Mouse (Mus musculus) liver, embryonic 16.5 days (tissue): ENCODE measurements around the gene Atg7. TPM values are rescaled to one million over a fixed set of nuclear protein-coding genes. Genes with fewer than 3 reads are reported as not detected.
A peak's percentile ranks its signal among the peaks of the same experiment; 100 is the strongest.

ENCODE experiments used
- ATAC-seq: fragments of 200-750 bp; cut with Nextera tagmentation; 2 replicates; pipeline ENCODE4 v1.8.0; 2017; ENCODE audit warnings: low read depth, mild to moderate bottlenecking, moderate number of reproducible peaks, moderate library complexity
- H3K27ac ChIP-seq: fragments of 300-500 bp; sonication (generic); 2 replicates; pipeline ENCODE4 v1.5.1; 2014; ENCODE audit warnings: mild to moderate bottlenecking, low read length
- H3K27me3 ChIP-seq: fragments of 300-500 bp; sonication (generic); 2 replicates; pipeline ENCODE4 v1.6.1; 2014; ENCODE audit warnings: low read depth, low read length, mixed read lengths; ENCODE audit not compliant: control insufficient read depth, insufficient read depth
- H3K36me3 ChIP-seq: fragments of 300-500 bp; sonication (generic); 2 replicates; pipeline ENCODE4 v1.6.1; 2014; ENCODE audit warnings: mild to moderate bottlenecking; ENCODE audit not compliant: control insufficient read depth, insufficient read depth
- H3K4me1 ChIP-seq: fragments of 300-500 bp; sonication (generic); 2 replicates; pipeline ENCODE4 v1.6.1; 2014; ENCODE audit warnings: low read depth, low read length, mixed read lengths; ENCODE audit not compliant: control insufficient read depth
- H3K4me2 ChIP-seq: fragments of 300-500 bp; sonication (generic); 2 replicates; pipeline ENCODE4 v1.6.1; 2014; ENCODE audit warnings: low read depth, low read length, mixed read lengths
- H3K4me3 ChIP-seq: fragments of 300-500 bp; sonication (generic); 2 replicates; pipeline ENCODE4 v1.5.1; 2014; ENCODE audit warnings: low read depth, mild to moderate bottlenecking, low read length
- H3K9ac ChIP-seq: fragments of 300-500 bp; sonication (generic); 2 replicates; pipeline ENCODE4 v1.6.1; 2014; ENCODE audit warnings: low read depth, low read length
- H3K9me3 ChIP-seq: fragments of 300-500 bp; sonication (generic); replicated peaks from 2 replicates; pipeline ENCODE4 v1.6.1; 2016; ENCODE audit warnings: low read length; ENCODE audit not compliant: control insufficient read depth
- WGBS: fragments of 180-500 bp; shearing (Covaris S2); extraction: QIAGEN DNeasy Blood & Tissue Kit; methylation state at CpG from one replicate; pipeline ENCODE4 v1.1.7; 2014; ENCODE audit not compliant: insufficient replicate concordance; 5-methylcytosine and 5-hydroxymethylcytosine counted together
- polyA plus RNA-seq: library from polyadenylated mRNA; unstranded; fragments of >200 nt; fragmentation: Nextera tagmentation; extraction: Ambion mirVana; gene quantifications from 2 replicates; pipeline ENCODE4 v1.2.1, GENCODE M21; 2015

Atg7 gene
- polyA plus RNA-seq, 1 experiment from 2014 or later = 13.2 TPM

DNA sequence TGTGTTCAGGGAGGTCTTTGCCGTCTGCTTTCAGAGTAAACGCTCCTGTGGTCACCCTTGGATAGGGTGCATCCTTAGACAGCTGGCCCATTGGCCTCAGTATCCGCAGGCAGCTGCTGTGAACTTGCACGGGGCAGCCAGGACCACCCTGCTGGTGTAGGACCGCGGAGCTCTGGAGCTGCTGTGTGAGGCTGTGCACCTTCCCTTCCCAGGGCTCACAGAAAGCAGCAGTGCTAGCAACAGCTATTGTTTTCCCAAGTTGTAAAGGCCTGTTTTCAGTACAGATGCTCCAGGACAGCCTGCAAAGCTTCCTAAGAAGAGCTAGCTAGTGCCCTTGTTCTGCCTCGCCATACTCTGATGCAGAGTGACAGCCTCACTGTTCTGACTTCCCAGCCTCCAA is 208.8 kb downstream of the Atg7 start:
- Histone ChIP-seq H3K36me3 (no peaks in the 10 kb centered on the region), H3K9me3 (no peaks in the 10 kb centered on the region), H3K9ac (no peak overlapping the region), H3K4me1 (no peaks in the 10 kb centered on the region; the same call in 1 of the 2 replicates), H3K27me3 (no peaks in the 10 kb centered on the region), H3K27ac (no peak overlapping the region), H3K4me2 (no peak overlapping the region), H3K4me3 (no peak overlapping the region)
- no peak for ATAC-seq
- WGBS = 61% methylated on average over 7 of the region's 7 CpGs

DNA sequence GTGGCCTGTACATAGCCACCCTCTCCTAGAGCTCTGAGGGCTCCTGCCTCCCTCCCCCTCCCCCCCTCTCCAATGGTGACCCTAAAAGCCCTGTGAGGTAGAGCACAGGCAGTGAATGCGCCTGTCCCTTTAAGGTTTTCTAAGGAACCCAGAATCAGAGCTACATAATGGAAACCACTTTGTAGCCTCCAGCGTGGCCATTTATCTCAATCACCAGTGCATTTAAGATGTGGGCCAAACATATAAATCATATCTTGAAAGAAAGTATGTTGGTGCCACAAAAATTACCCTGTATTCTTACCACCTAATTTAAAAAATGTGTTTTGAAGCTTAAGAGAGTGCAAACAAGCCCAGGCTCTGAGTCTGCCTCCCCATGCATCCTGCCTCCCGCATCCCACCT is 209.8 kb downstream of the Atg7 start:
- no peak overlapping the region for H3K4me3 ChIP-seq
- no peak overlapping the region for H3K27ac ChIP-seq
- H3K4me2 ChIP-seq = no peak overlapping the region
- no peak for ATAC-seq
- H3K27me3 ChIP-seq = no peaks in the 10 kb centered on the region
- no peaks in the 10 kb centered on the region for H3K36me3 ChIP-seq
- 70% methylated on average over 3 of the region's 3 CpGs for WGBS
- no peaks in the 10 kb centered on the region for H3K9me3 ChIP-seq
- no peaks in the 10 kb centered on the region; the same call in 1 of the 2 replicates for H3K4me1 ChIP-seq
- no peak overlapping the region for H3K9ac ChIP-seq

DNA sequence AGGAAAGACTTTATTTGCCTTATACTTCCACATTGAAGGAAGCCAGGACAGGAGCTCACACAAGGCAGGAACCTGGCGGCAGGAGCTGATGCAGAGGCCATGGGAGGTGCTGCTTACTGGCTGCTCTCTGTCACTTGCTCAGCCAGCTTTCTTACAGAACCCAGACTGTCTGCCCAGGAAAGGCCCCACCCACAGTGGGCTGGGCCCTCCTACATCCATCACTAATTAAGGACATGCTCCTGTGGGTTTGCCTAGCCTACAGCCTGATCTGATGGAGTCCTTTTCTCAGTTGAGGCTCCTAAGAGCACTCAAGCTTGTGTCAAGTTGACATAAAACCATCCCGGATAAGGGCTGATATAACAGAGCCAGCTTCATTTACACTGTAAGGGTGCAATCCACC is 211.5 kb downstream of the Atg7 start:
- Histone ChIP-seq H3K4me2 (no peak overlapping the region), H3K27me3 (no peaks in the 10 kb centered on the region), H3K9me3 (no peaks in the 10 kb centered on the region), H3K4me3 (no peak overlapping the region), H3K36me3 (no peaks in the 10 kb centered on the region), H3K9ac (no peak overlapping the region), H3K27ac (no peak overlapping the region), H3K4me1 (no peaks in the 10 kb centered on the region)
- 53% methylated on average over 2 of the region's 2 CpGs for WGBS
- no peak for ATAC-seq

DNA sequence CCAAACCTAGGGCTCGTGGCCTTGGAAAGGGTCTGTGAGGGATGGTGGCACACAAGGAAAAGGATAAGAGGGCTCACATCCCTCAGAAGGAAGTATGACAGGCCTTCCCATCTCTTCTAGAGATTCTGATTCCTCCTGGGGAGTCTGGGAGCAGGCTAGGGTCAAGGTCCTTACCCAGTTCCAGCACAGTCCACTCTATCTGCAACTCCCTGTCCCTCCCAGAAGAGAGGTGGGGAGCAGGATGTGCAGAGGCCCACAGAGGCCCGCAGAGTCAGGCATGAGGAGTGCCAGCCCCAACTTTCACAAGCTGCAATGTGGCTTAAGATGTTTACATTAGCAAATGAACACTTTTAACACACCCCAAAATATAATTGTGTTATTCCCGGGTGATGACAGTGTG is 212.7 kb downstream of the Atg7 start:
- no peak for ATAC-seq
- no peaks in the 10 kb centered on the region for H3K27me3 ChIP-seq
- H3K9me3 ChIP-seq = no peaks in the 10 kb centered on the region
- H3K4me3 ChIP-seq = no peak overlapping the region
- H3K4me2 ChIP-seq = no peak overlapping the region
- WGBS = 56% methylated on average over 3 of the region's 3 CpGs
- H3K27ac ChIP-seq = no peak overlapping the region
- H3K36me3 ChIP-seq = no peaks in the 10 kb centered on the region
- no peaks in the 10 kb centered on the region for H3K4me1 ChIP-seq
- no peak overlapping the region for H3K9ac ChIP-seq

DNA sequence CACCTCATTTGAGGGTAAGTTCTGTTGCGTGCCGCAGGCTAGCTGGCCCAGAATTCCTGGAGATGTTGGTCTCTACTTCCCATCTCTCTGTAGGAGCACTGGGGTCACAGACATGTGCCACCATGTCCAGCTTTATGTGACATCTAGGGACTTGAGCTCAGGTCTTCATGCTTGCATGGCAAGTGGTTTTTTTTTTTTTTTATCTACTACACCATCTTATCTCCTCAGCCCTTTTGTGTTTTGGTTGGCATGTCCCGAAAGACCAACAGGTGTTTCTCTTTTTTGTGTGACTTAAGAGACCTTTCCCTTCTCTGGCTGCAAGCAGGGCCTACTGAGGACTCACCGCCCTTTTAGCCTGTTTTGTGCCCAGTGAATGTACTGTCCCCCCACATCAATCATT is 213.6 kb downstream of the Atg7 start:
- ATAC-seq = no peak
- Histone ChIP-seq H3K4me3 (no peak overlapping the region), H3K27me3 (no peaks in the 10 kb centered on the region), H3K9ac (no peak overlapping the region), H3K36me3 (no peaks in the 10 kb centered on the region), H3K9me3 (no peaks in the 10 kb centered on the region), H3K4me2 (no peak overlapping the region), H3K4me1 (no peaks in the 10 kb centered on the region), H3K27ac (no peak overlapping the region)
- WGBS = 64% methylated on average over 4 of the region's 4 CpGs

DNA sequence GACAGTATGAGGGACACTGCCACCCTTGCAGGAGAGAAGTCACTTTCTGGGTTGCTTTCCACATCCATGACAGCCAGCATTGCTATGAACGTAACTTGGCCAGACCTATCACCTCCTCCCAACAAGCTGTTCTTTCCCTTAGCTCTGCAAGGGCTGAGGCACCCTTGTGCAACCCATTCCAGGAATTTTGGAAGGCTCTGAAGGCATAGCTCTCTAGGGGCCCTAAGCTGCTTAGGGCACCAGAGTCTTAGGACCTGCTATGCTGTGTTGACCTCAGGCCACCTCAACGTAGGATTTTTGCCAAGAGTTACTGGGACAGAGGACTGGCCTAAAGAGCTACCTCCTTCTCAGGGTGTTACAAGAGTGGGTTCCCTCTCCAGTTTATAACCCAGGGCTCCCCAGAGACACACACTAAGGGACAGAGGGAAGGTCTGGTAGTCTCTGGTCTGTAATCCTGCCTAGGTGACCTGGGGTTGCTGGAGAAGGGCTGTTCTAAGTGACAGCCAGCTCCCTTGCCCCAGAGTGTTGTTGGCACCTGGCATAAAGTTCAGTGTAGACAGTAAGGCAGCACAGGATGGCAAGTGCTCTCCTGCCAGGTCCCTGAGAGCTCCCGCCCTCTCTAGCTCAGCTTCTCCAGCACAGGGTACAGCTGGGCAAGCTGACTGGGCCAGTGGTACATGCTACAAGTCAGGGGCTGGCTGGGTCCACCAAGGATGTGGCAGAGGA is 215.3 kb downstream of the Atg7 start:
- no peak overlapping the region for H3K9ac ChIP-seq

DNA sequence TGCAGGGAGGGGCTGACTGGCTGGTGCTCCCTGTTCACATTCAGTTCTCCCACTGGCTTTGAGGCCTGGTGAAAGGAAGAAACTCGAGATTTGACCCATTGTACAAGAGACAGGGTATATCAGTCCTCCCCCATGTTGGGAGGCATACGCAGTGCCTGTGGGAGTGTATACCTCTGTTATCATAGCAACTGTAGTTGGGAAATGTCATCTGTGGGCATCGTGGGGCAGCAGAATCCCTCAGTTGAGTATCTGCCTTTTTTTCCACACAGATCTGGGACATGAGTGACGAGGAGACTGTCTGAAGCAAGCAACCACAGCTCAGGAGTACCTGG is 215.8 kb downstream of the Atg7 start:
- ATAC-seq = no peak
- 57% methylated on average over 4 of the region's 4 CpGs for WGBS

More for the DNA sequence above, 215.3 kb downstream of the Atg7 start:
- WGBS = 70% methylated on average over 3 of the region's 3 CpGs
- Histone ChIP-seq H3K27me3 (no peaks in the 10 kb centered on the region), H3K4me2 (no peak overlapping the region), H3K27ac (no peak overlapping the region), H3K9me3 (no peaks in the 10 kb centered on the region), H3K4me3 (no peak overlapping the region), H3K36me3 (no peaks in the 10 kb centered on the region), H3K4me1 (no peaks in the 10 kb centered on the region)
- ATAC-seq = no peak

DNA sequence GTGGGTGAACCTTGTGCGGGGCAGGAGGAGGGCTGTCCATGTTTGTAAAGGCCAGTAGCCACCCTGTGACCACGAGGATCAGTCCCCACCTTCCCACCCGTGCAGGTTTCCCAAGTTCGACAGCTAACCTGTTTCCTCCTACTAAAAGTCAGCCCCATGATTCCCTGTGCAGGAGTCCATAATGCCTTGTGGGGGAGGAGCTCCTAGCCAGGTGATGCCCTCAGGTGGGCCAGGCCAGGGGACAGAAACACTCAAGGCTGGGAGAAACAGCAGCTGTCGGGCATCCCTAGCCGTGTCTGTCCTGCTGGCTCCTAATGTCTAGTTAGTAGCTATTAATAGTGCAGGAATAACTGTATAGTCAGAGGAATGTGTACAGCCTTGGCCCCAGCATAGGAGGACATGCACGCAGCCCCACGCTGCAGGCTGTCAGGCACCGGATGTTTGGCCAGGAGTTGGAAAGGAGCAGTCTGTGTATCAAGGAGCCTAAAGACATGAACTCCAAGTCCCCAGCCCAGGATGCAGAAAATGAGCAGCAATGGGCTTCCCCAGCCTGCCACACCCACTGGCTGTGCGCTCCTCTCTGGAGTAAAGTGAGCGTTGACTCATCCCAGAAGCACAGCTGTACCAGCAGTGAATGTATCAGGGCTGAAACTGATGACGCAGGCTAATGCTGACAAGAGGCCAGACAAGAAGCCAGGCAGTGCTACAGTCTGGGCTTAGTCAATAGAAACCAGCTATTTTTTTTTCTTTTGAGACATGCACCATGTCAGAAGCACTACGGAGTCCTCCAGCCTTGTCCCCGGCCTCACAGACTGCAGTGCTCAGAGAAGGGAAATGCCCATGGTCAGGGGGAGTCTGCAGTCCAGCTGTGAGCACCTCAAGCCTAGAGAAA is 218.0 kb downstream of the Atg7 start:
- Histone ChIP-seq H3K9me3 (no peaks in the 10 kb centered on the region), H3K4me1 (no peaks in the 10 kb centered on the region), H3K27me3 (no peaks in the 10 kb centered on the region), H3K9ac (no peak overlapping the region), H3K36me3 (no peaks in the 10 kb centered on the region), H3K4me2 (no peak overlapping the region), H3K4me3 (no peak overlapping the region), H3K27ac (no peak overlapping the region)
- 79% methylated on average over 14 of the region's 14 CpGs for WGBS
- ATAC-seq = peak; percentile 20; the same call in 1 of the 2 replicates

More for the DNA sequence above, 215.8 kb downstream of the Atg7 start:
- H3K36me3 ChIP-seq = no peaks in the 10 kb centered on the region
- no peak overlapping the region for H3K9ac ChIP-seq
- H3K4me1 ChIP-seq = no peaks in the 10 kb centered on the region
- H3K27ac ChIP-seq = no peak overlapping the region
- no peak overlapping the region for H3K4me3 ChIP-seq
- H3K4me2 ChIP-seq = no peak overlapping the region
- H3K27me3 ChIP-seq = no peaks in the 10 kb centered on the region
- H3K9me3 ChIP-seq = no peaks in the 10 kb centered on the region

DNA sequence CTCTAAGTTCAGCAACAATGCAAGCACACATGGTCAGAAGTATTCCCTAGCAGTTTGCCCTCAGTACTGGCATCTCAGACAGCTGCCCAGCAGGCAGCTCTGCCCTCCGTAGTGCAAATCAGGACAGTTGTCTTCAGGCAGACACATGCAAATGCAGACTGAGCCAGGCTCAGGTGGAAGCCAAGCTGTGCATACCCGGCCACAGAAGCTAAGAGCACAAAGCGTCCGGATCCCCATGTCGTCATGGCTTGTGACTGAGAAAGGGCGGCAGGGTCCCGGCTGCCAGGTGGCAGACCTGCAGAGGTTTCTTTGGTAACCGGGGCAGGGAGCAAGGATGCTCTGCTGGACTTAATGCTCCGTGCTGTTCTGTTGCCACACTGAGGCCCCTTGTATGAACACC is 218.7 kb downstream of the Atg7 start:
- no peaks in the 10 kb centered on the region for H3K36me3 ChIP-seq
- no peak overlapping the region for H3K9ac ChIP-seq
- no peaks in the 10 kb centered on the region for H3K9me3 ChIP-seq
- H3K4me1 ChIP-seq = no peaks in the 10 kb centered on the region
- no peak for ATAC-seq
- no peak overlapping the region for H3K4me3 ChIP-seq
- 84% methylated on average over 9 of the region's 9 CpGs for WGBS
- no peak overlapping the region for H3K4me2 ChIP-seq
- no peak overlapping the region for H3K27ac ChIP-seq
- H3K27me3 ChIP-seq = no peaks in the 10 kb centered on the region
